Mouse (Mus musculus) spleen, adult 2 months (tissue): ENCODE measurements around the gene 1700025G04Rik.

ENCODE experiments used
- CTCF ChIP-seq: fragments of 200-500 bp; IDR thresholded peaks from 2 replicates; pipeline ENCODE4 v1.5.1; 2011; ENCODE audit warnings: mild to moderate bottlenecking, inconsistent platforms; ENCODE audit not compliant: insufficient read depth, insufficient read length, insufficient replicate concordance; ENCODE audit errors: extremely low read depth
- POLR2A ChIP-seq: fragments of 200-500 bp; IDR thresholded peaks from 2 replicates; pipeline ENCODE4 v1.6.1; 2011; ENCODE audit warnings: low read depth, low read length, inconsistent platforms

DNA sequence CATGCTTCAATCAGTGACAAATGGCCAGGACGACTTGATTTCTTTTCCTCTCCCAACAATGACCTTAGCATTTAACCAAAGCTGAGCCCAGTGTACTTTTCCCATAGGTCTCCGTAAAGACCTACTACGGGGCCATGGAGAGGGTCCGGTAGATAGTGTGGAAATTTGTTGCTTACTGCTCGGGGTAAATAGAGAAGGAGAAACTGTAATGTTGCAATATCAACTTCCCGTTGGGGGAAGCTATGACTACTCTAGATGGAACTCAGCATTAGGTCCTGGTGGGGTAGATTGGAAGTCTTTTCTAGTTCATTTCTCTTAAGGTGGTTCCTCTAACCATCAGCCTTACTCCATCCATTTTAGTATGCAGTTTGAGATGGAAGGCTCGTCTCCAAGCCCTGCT lies 270.7 kb downstream of the 1700025G04Rik start:
- TF ChIP-seq CTCF (no peak), POLR2A (no peak)
